Mouse (Mus musculus) lung, adult 2 months (tissue): ENCODE measurements around the gene Nsf. TPM values are rescaled to one million over a fixed set of nuclear protein-coding genes. Genes with fewer than 3 reads are reported as not detected.
"Not testable (repeated sequence)": the region's sequence is repeated elsewhere in the genome, so short reads cannot be mapped to it uniquely, and the experiment has no call there.

Experiments used
- DNase-seq: peaks from one replicate; pipeline ENCODE4 v3.0.0; 2022
- H3K4me1 ChIP-seq: fragments of 200-500 bp; 2 replicates; pipeline ENCODE4 v1.6.1; 2011; ENCODE audit warnings: low read length; ENCODE audit not compliant: control insufficient read depth, insufficient read depth
- H3K4me3 ChIP-seq: fragments of 200-500 bp; replicated peaks from 2 replicates; pipeline ENCODE3; 2011; ENCODE audit warnings: low read depth, mild to moderate bottlenecking, control low read depth, low read length; ENCODE audit errors: extremely low read depth
- CTCF ChIP-seq: fragments of 200-500 bp; IDR thresholded peaks from 2 replicates; pipeline ENCODE4 v1.5.1; 2011; ENCODE audit warnings: mild to moderate bottlenecking, low read length, control low read depth; ENCODE audit not compliant: insufficient read depth
- POLR2A ChIP-seq: fragments of 200-500 bp; IDR thresholded peaks from 2 replicates; pipeline ENCODE4 v1.6.1; 2011; ENCODE audit warnings: low read depth, mild to moderate bottlenecking, control low read depth, low read length, borderline replicate concordance; ENCODE audit errors: extremely low read depth
- WGBS: fragments of 180-500 bp; shearing (Covaris S2); methylation state at CpG from one replicate; pipeline ENCODE4 v1.1.7; 2018; 5-methylcytosine and 5-hydroxymethylcytosine counted together
- polyA plus RNA-seq: library from polyadenylated mRNA; depleted of rRNA; stranded (reverse); fragments of >200 nt; gene quantifications from 2 replicates; pipeline ENCODE4 v1.2.3, GENCODE M21; 2012; rRNA removed

Gene Nsf
- polyA plus RNA-seq, result 27.5 and 35.2 TPM in 2 replicates

DNA sequence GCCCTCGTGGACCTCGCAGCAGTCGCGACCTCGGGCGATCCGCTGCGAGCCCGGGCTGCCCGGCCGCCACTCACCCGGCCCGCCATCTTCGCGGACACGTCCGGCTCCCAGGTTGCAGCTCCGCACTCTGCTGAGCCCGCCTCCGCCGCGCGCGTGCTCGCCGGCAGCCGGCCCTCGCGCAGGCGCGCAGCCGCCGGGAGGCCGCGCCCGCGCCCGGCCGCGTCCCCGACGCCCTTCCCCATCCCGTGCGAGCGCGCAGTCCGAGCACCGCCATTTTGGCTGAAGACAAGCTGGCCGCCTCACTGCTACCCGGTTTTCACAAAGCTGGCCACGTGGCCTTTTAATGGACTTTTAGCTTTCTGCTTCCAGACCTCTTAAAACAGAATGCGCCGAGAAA, at the start of gene Nsf:
Gene Nsf (minus strand): TSS at position 161 of the 397 bp plus-strand sequence.
- H3K4me3 ChIP-seq, result peak within 1 kb of the TSS; percentile 86
- WGBS, result under 1% methylated on average over 53 of the region's 53 CpGs
- TF ChIP-seq POLR2A, result peak; percentile 76; the same call in 1 of the 2 replicates
- no peak for TF ChIP-seq CTCF
- peaks cover 4% of the 10 kb centered on the region for H3K4me1 ChIP-seq
- peak; percentile 80 for DNase-seq

DNA sequence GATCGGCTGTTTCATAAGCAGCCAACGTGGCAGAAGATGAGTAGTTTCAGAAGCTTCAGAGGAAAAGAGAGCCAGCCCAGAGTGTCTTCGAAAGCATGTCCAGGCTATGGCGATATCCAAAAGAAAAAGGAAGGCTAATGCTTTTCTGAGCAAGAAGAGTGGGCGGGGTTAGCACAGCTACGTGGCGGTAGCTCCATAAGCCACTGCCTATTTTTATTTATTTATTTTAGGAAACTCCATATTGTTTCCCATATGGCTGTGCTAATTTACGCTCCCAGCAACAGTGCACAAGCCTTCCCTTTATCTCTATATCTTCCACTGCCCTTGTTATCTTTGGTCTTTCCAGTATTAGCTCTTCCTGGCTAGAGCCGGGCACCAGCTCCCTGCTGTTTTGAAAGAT, 49.5 kb upstream of the Nsf start:
- Histone ChIP-seq H3K4me3 (no peak overlapping the region), H3K4me1 (no peaks in the 10 kb centered on the region)
- no peak for TF ChIP-seq CTCF
- TF ChIP-seq POLR2A, result no peak
- no peak for DNase-seq
- 55% methylated on average over 9 of the region's 9 CpGs for whole genome bisulfite sequencing

DNA sequence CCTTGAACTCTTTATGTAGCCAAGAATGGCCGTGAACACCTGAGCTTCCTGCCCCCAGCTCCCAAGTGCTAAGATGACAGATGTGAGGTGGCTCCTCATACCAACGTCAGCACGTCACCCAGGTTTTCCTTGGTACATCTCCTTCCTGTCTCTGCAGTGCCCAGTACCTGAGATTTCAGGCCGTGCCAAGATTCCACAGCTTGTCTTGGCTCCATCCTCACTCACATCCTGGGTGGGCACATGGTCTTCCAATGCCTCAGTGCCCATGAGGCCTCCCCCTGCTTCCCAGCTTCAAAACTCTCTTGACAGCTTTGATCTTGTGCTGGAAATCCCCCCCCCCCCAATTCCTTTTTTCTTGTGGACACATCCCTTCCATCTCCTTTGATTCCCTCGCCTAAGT, 48.3 kb upstream of the Nsf start:
- Histone ChIP-seq H3K4me3 (no peak overlapping the region), H3K4me1 (no peaks in the 10 kb centered on the region)
- no peak for DNase-seq
- 71% methylated on average over 5 of the region's 5 CpGs for WGBS
- TF ChIP-seq POLR2A (no peak), CTCF (no peak)

DNA sequence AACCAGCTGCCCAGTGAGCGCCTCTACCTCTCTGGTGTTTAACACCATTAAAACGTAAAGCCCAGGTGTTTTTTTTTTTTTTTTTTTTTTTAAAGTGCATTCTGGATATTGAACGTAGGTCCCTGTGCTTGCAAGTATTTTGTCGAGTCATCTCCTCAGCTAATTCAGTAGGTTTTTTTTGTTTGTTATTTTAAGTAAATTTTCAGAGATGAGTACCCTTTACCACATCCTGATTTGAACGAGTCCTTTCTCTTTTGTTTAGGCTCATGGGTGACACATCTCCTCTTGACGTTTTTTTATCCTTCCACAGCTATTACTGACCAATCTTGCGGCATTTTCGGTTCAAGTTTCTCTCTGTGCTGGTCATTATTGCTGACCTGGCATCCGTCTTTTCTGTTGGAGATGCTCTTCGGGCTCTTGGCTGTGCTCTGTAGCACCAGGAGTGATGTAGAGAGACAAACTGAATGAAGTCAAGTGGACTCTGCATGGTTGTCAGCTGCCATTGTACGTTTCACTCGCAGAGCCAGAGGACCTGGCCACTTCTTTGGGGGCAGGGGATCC, 47.6 kb upstream of the Nsf start:
- 64% methylated on average over 12 of the region's 12 CpGs for WGBS
- Histone ChIP-seq H3K4me1 (no peaks in the 10 kb centered on the region), H3K4me3 (no peak overlapping the region)
- no peak for TF ChIP-seq POLR2A
- no peak for TF ChIP-seq CTCF
- no peak for DNase-seq

DNA sequence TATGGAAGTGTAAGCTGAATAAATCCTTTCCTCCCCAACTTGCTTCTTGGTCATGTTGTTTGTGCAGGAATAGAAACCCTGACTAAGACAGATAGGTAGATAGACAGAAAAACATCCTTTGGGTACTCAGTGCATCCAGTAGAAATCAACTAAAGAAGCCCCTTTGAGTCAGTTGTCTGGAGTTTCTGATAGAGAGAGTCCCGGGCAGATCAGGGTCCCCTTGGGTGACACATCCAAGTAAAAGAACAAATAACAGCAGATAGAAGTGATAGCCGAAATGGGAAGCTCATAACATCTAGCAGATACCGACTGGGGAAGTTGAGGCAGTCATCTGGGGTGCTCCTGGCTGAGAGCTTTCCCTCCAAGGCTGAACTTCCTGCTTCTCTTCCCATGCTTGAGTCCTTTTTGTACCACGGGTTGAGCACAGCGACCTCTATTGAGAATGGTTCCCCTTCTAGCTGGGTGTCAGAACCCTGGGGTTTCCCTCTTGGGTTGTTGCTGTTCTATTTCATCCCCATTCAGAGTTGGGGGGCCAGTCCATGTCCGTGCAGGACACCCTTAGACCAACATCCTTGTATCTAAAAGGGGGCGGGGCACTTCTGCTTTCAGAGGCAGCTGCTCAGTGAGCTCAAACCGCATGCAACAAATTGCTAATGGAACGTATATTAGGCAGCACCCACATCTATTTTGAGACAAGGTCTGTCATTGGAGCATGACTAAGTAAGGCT, 47.0 kb upstream of the Nsf start:
- WGBS, result 60% methylated on average over 9 of the region's 9 CpGs
- H3K4me1 ChIP-seq, result no peaks in the 10 kb centered on the region
- TF ChIP-seq POLR2A, result no peak
- no peak for TF ChIP-seq CTCF
- no peak for DNase-seq
- no peak overlapping the region for H3K4me3 ChIP-seq

DNA sequence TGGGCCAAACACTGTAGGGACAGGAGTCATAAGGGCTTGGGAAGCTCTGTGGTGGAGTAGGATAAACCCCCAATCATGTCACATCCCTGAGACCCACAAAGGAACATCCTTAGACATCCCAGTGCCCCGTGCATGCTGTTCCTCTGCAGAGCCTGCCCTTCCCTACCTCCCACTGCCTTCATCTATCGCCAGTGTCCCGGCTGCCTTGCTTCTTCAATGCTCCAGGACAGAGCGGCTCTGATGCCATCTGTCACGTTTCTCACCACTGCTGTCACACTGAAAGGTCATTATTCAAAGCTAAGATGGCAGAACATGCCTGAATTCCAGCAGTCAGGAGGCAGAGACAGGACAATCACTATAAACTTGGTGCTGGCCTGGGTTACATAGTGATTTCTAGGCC, 44.9 kb upstream of the Nsf start:
- WGBS, result 69% methylated on average over 5 of the region's 5 CpGs

DNA sequence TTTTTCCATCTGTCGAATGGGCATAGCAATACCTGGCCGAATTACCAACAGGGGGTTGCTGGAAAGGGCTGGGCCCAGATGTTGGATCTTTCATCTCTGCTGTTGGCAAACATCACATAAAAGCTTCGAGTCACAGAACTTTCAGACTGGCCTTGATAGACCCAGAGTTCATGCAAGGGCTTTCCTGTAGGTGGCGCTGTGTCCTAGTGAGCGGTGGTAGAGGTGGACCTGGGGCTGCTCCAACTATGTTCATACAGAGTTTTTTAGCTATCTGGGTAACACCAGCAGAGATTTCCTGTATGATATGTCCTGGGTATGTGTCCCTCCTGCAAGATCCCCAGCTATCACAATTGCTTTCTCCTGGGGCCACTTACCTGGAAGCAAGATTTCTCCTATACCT, 43.5 kb upstream of the Nsf start:
- Histone ChIP-seq H3K4me3 (no peak overlapping the region), H3K4me1 (no peaks in the 10 kb centered on the region)
- TF ChIP-seq POLR2A (no peak), CTCF (peak; percentile 70)
- 10% methylated on average over 5 of the region's 5 CpGs for WGBS
- DNase-seq, result peak; percentile 24

More for the DNA sequence above, 44.9 kb upstream of the Nsf start:
- no peak for TF ChIP-seq CTCF
- no peak for TF ChIP-seq POLR2A
- DNase-seq, result no peak
- Histone ChIP-seq H3K4me1 (no peaks in the 10 kb centered on the region), H3K4me3 (no peak overlapping the region)

DNA sequence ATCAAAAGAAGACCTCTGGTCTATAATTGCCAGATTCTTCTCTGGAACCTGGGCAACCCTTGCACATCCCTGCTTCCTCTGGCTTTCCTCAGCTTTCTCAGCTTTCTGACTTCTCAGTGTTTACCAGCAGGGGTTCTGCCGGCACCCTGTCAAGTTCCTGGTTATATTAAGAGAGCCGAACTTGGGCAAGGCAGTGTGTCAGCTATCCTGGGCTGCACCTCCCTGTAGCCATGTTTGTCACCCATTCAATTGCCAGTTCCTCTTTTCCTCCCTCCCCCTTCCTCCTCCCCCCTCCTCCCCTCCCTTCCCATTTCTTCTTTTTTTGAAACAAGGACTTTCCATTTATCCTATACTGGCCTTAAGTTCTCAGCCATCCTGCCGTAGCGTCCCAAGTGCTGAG, 38.8 kb upstream of the Nsf start:
- DNase-seq, result no peak
- Histone ChIP-seq H3K4me3 (no peak overlapping the region), H3K4me1 (no peaks in the 10 kb centered on the region)
- WGBS, result 60% methylated on average over 4 of the region's 4 CpGs
- TF ChIP-seq POLR2A (no peak), CTCF (no peak)

DNA sequence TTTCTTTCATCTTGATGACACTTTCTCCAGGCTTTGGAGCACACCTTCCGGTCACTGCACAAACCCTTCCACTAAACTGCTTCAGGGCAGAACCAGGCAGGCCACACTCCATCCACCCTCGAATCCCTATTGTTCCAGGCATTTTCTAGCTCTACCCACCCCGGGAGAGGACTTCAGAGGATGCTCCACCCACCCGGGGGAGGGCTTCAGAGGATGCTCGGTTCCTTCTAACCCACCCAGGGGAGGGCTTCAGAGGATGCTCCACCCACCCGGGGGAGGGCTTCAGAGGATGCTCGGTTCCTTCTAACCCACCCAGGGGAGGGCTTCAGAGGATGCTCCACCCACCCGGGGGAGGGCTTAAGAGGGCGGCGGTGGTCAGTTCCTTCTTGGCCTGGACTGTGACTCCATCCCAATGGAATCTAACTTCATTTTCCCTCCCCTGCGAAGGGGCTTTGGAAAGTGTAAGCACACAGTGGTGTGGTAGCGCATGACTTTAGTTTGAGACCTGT, 36.2 kb upstream of the Nsf start:
- H3K4me3 ChIP-seq, H3K4me1 ChIP-seq, DNase-seq: not testable (repeated sequence)
- WGBS, result 24% methylated on average over 12 of the region's 12 CpGs

DNA sequence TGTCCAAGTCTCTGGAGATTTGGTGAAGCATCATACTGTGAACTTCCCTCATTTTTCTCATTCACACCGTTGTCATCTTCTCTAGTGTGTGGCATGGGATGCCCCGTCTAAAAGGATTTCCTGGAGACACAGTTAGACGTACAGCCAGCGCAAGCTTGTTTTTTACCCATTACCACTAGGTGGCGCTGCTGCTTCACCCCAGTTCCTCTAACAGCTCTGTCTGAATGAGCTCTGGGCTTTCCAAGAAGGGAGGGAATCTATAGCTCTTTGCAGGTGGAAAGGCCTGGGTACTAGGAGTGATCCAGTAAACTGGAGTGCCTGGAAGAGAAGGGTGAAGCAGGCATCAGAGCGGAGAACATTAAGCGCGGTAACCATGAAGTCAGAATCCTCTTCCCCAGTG, 33.6 kb upstream of the Nsf start:
- 0 out of 2 replicates have a peak, but pooled peaks cover 3% of the 10 kb centered on the region for H3K4me1 ChIP-seq
- DNase-seq, result peak; percentile 68
- no peak for TF ChIP-seq POLR2A
- peak; percentile 77 for TF ChIP-seq CTCF
- 36% methylated on average over 8 of the region's 8 CpGs for WGBS
- H3K4me3 ChIP-seq, result no peak overlapping the region
